Mouse (Mus musculus) kidney, adult 2 months (tissue): ENCODE data around the gene Il9r.

Experiments used
- CTCF ChIP-seq: fragments of 200-500 bp; conservative IDR thresholded peaks from 2 replicates; pipeline ENCODE4 v1.5.1; 2011; ENCODE audit warnings: low read depth, mild to moderate bottlenecking, control low read depth, low read length, moderate library complexity, mixed read lengths; ENCODE audit not compliant: insufficient read depth, insufficient read length
- POLR2A ChIP-seq: fragments of 200-500 bp; IDR thresholded peaks from one replicate; pipeline ENCODE4 v1.6.1; 2011; ENCODE audit warnings: low read depth, low read length, control low read depth

- TF ChIP-seq CTCF: no peak
- TF ChIP-seq POLR2A: no peak
Observed at GRCm38 (mm10) chr11:32149605-32150004, 50.5 kb downstream of the Il9r start.
